ENCODE assay signal across 7 mouse cellular contexts in the genomic region with DNA sequence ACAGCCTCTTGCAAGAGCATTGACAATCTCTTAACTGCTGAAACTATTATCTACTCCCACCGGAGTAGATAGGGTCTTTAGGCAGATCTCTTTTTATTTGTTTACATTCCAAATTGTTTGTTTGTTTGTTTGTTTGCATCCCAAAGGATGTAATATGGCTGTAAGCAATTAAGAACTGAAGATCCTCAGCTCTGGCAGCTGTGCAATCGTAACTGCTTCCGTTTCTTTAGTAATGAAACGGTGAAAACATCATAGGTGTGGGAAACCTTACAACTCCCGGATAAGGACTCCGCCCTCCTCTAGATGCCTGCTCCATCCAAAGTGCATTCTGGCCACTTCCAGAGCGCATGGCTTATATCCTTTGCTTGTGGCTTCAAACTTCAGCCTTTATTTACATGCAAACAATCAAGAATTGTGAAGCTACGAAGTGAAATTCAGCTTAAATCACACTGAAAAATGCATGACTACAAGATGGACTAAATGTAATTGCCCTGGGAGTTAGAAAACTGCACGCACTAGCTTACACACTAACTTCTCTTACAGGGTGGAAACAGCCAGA. TPM values are rescaled to one million over a fixed set of nuclear protein-coding genes. Genes with fewer than 3 reads are reported as not detected.
DNase-seq lines count a peak whose midpoint lies in the region; ATAC-seq and TF ChIP-seq lines count a peak whose summit lies in the region.

No protein-coding gene starts in this region.

- peak overlapping the region; percentile 69 for H3K4me2 ChIP-seq in neural tube, embryonic 11.5 days (ENCODE audit: low read depth)
- peak overlapping the region; percentile 61 for H3K4me2 ChIP-seq in embryonic facial prominence, embryonic 12.5 days (replicated peaks)
- H3K4me2 ChIP-seq in intestine, postnatal 0 days (replicated peaks; ENCODE audit: low read depth): peak overlapping the region; percentile 87
- peak overlapping the region; percentile 74 for H3K4me2 ChIP-seq in neural tube, embryonic 15.5 days

- ATAC-seq in neural tube, embryonic 11.5 days (ENCODE audit: insufficient read depth, low FRiP score, low TSS enrichment): no peak
- no peak for ATAC-seq in embryonic facial prominence, embryonic 12.5 days (ENCODE audit: insufficient number of reproducible peaks, insufficient read depth, low FRiP score, low TSS enrichment)
- no peak for ATAC-seq in intestine, postnatal 0 days
- ATAC-seq in neural tube, embryonic 15.5 days (ENCODE audit: low FRiP score): no peak

- peak overlapping the region; percentile 84 for H3K4me3 ChIP-seq in neural tube, embryonic 11.5 days (ENCODE audit: low read depth, low read length)
- peak overlapping the region; percentile 84 for H3K4me3 ChIP-seq in embryonic facial prominence, embryonic 12.5 days
- peak overlapping the region; percentile 91 for H3K4me3 ChIP-seq in intestine, postnatal 0 days (ENCODE audit: low read depth, low read length)
- peak overlapping the region; percentile 78 for H3K4me3 ChIP-seq in neural tube, embryonic 15.5 days (replicated peaks)

- 12% methylated on average over 9 of the region's 9 CpGs for WGBS in neural tube, embryonic 11.5 days
- 15% methylated on average over 9 of the region's 9 CpGs for WGBS in embryonic facial prominence, embryonic 12.5 days
- WGBS in intestine, postnatal 0 days: 6% methylated on average over 9 of the region's 9 CpGs
- 9% methylated on average over 9 of the region's 9 CpGs for WGBS in neural tube, embryonic 15.5 days

- no peaks in the 10 kb centered on the region for H3K27me3 ChIP-seq in neural tube, embryonic 11.5 days (ENCODE audit: control insufficient read depth, insufficient read depth, low read length)
- H3K27me3 ChIP-seq in embryonic facial prominence, embryonic 12.5 days: no peaks in the 10 kb centered on the region
- no peaks in the 10 kb centered on the region for H3K27me3 ChIP-seq in intestine, postnatal 0 days (replicated peaks; ENCODE audit: control insufficient read depth, insufficient read depth, low read length)
- no peaks in the 10 kb centered on the region for H3K27me3 ChIP-seq in neural tube, embryonic 15.5 days (replicated peaks)

- H3K9me3 ChIP-seq in neural tube, embryonic 11.5 days (ENCODE audit: control insufficient read depth, low read length): no peaks in the 10 kb centered on the region
- H3K9me3 ChIP-seq in embryonic facial prominence, embryonic 12.5 days: no peaks in the 10 kb centered on the region
- no peaks in the 10 kb centered on the region for H3K9me3 ChIP-seq in intestine, postnatal 0 days (ENCODE audit: control insufficient read depth)
- H3K9me3 ChIP-seq in neural tube, embryonic 15.5 days (replicated peaks): no peaks in the 10 kb centered on the region

- TF ChIP-seq CTCF in intestine, postnatal 0 days (IDR thresholded peaks at IDR 0.05; ENCODE audit: low read depth): no peak

- H3K36me3 ChIP-seq in neural tube, embryonic 11.5 days (ENCODE audit: control insufficient read depth, insufficient read depth, low read length): no peaks in the 10 kb centered on the region; the same call in 1 of the 2 replicates
- H3K36me3 ChIP-seq in embryonic facial prominence, embryonic 12.5 days: peaks cover 11% of the 10 kb centered on the region
- peaks cover 7% of the 10 kb centered on the region; the same call in 1 of the 2 replicates for H3K36me3 ChIP-seq in intestine, postnatal 0 days (ENCODE audit: control insufficient read depth, insufficient read depth)
- peaks cover 6% of the 10 kb centered on the region; the same call in 1 of the 2 replicates for H3K36me3 ChIP-seq in neural tube, embryonic 15.5 days

- peaks cover 12% of the 10 kb centered on the region for H3K4me1 ChIP-seq in neural tube, embryonic 11.5 days (ENCODE audit: control insufficient read depth, insufficient read depth, low read length)
- peaks cover 18% of the 10 kb centered on the region for H3K4me1 ChIP-seq in embryonic facial prominence, embryonic 12.5 days
- no peaks in the 10 kb centered on the region for H3K4me1 ChIP-seq in intestine, postnatal 0 days (replicated peaks; ENCODE audit: control insufficient read depth, insufficient read depth, low read length)
- peaks cover 24% of the 10 kb centered on the region for H3K4me1 ChIP-seq in neural tube, embryonic 15.5 days

- no peak overlapping the region for H3K27ac ChIP-seq in neural tube, embryonic 11.5 days (ENCODE audit: low read depth, low read length)
- no peak overlapping the region for H3K27ac ChIP-seq in embryonic facial prominence, embryonic 12.5 days
- H3K27ac ChIP-seq in intestine, postnatal 0 days (ENCODE audit: low read depth, low read length): 0 out of 2 replicates have a peak overlapping the region, but pooled peaks have one; percentile 35
- H3K27ac ChIP-seq in neural tube, embryonic 15.5 days (replicated peaks): no peak overlapping the region

- peak overlapping the region; percentile 81 for H3K9ac ChIP-seq in neural tube, embryonic 11.5 days (ENCODE audit: low read length)
- peak overlapping the region; percentile 77 for H3K9ac ChIP-seq in embryonic facial prominence, embryonic 12.5 days
- H3K9ac ChIP-seq in intestine, postnatal 0 days (ENCODE audit: low read depth, low read length): peak overlapping the region; percentile 68
- H3K9ac ChIP-seq in neural tube, embryonic 15.5 days (replicated peaks): peak overlapping the region; percentile 64

- no peak for DNase-seq in neural tube, embryonic 11.5 days (ENCODE audit: low spot score)
- no peak for DNase-seq in neural tube, embryonic 10.5 days (ENCODE audit: extremely low spot score, low spot score)
- no peak for DNase-seq in retina, embryonic 14.5 days (ENCODE audit: low spot score)
- DNase-seq in T-cell, adult 2 months (ENCODE audit: low spot score): no peak

RNA-seq across cellular contexts. Expression of gene Cep152, which starts 0.7 kb away (rescaled TPM):
- polyA plus RNA-seq in neural tube, embryonic 11.5 days (2014; fragmentation: Nextera tagmentation; extraction: Ambion mirVana): 7.3 and 8.1 TPM in 2 replicates
- polyA plus RNA-seq in embryonic facial prominence, embryonic 12.5 days (2016; fragmentation: Nextera tagmentation; extraction: Ambion mirVana): 9.5 and 10.1 TPM in 2 replicates
- polyA plus RNA-seq in intestine, postnatal 0 days (2015; fragmentation: Nextera tagmentation; extraction: Ambion mirVana): 0.98 and 1.3 TPM in 2 replicates
- 2.1 and 2.8 TPM in 2 replicates for polyA plus RNA-seq in neural tube, embryonic 15.5 days (2015; fragmentation: Nextera tagmentation; extraction: Ambion mirVana)

RNA-seq across cellular contexts. Expression of gene Eid1, which starts 48.7 kb away (rescaled TPM):
- 271 and 289 TPM in 2 replicates for polyA plus RNA-seq in neural tube, embryonic 11.5 days (2014; fragmentation: Nextera tagmentation; extraction: Ambion mirVana)
- 345 and 361 TPM in 2 replicates for polyA plus RNA-seq in embryonic facial prominence, embryonic 12.5 days (2016; fragmentation: Nextera tagmentation; extraction: Ambion mirVana)
- polyA plus RNA-seq in intestine, postnatal 0 days (2015; fragmentation: Nextera tagmentation; extraction: Ambion mirVana): 64.3 and 67.4 TPM in 2 replicates
- 342 and 377 TPM in 2 replicates for polyA plus RNA-seq in neural tube, embryonic 15.5 days (2015; fragmentation: Nextera tagmentation; extraction: Ambion mirVana)
